Mouse (Mus musculus) cerebellum, adult 8-10 months (tissue): ENCODE results near the gene Casc1.

Experiments
- DNase-seq: peaks from one replicate; pipeline ENCODE4 v3.0.0; 2022

Gene Casc1

GRCm38 (mm10) chr6:145210816-145211338 is at the start of gene Casc1, which contains the start of gene Etfrf1:
Gene Casc1 (minus strand): TSS chr6:145211005.
Gene Etfrf1 (plus strand): TSS chr6:145211134.
- DNase-seq, result peak; percentile 98

GRCm38 (mm10) chr6:145256701-145257073 is 45.9 kb upstream of the Casc1 start:
- DNase-seq, result no peak

DNA sequence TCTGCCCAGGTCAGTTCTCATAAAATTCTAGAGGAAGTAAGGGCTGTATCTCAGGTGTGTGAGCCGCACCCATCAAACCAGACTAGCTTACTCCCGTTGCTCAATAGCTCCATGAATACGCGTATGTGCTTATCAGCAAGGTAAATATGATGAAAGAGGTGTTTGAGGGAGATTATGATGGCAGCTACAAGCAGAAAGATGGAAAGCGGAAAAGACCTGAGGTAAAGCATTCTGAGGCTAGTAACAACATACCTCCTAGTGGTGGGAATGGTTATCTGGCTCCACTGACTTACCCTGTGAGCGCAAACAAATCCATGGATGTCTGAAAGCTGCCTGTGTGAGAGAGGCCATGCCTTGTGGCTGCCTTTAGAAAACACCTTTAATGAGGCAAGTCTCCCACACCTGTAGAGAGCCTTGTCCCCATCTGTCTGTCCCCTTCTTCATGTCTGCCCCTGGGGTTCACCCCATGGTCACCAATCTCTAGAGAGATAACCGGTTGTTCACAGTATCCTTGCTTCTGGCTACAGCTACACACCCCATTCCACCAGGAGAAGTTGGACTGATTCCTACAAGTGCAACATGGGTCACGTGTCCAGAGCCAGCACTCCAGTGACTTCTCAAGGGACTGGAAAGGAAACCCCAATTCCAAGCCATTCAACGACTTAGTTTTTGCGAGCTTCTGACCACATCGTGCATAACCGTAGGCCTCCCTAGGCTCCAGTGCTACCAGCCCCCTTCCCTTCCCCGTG is 45.3 kb upstream of the Casc1 start:
- DNase-seq, result no peak

- DNase-seq, result no peak
Observed at GRCm38 (mm10) chr6:145250820-145251219, 40.0 kb upstream of the Casc1 start.

- DNase-seq, result peak; percentile 88
Observed at GRCm38 (mm10) chr6:145250185-145250791, 39.5 kb upstream of the Casc1 start, which contains the start of gene Kras. Gene Kras (minus strand): TSS chr6:145250239.

DNA sequence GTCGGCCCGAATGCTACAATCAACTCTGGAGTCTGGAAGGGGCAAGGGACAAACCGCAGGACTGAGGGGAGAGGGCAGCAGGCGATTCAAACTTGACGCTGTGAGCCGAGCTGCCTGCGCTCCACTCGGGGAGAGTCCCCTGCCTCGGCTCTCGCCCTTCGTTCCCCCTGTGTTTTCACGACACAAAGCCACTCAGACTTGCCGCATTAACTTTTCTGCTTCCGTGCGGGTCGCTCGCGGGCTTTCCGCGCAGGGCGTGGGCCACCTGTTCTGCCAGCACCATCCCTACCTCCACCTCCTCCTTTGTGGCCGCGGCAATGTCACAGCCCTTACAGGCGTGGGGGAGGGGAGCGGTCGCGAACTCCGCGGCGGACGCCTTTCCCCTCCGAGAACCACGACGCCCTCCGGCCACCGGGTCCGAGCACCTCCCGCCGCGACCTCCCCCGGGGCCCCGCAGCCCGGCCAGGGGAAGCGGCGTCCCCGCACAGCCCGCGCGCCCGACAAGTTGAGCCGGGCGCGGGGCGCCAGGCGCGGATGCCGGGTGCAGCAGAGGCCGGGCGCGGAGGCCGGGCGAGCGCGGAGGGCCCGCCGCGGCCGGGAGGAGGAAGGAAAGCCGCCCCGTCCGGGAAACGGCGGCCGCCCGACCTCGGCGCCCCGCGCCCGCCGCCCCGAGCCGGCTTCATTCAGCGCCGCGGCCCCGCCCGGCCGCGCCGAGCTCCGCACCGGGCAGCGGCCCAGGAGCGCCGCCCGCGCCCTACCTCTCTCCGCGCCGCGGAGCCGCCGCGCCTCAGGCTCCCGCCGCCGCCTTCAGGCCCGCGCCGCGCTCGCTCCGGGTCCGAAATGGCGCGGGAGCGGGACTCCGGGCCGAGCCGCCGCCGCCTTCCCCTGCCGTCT is 38.7 kb upstream of the Casc1 start:
- DNase-seq, result peak; percentile 65

GRCm38 (mm10) chr6:145247886-145248285 is 37.1 kb upstream of the Casc1 start:
- no peak for DNase-seq

DNA sequence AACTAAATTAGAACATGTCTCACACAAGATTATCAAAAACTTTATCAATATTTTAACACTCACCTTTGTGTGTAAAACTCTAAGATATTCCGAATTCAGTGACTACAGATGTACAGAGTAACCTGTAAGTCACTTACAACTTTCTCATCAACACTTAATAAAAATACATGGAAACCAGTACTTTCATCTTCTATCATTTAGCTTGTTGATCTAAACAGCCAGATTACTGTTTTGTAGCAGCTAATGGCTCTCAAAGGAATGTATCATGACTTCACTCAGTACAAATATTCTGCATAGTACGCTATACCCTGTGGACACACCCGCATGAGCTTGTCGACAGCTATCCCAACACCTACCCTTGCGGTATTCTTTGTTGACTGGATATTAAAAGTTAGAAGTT is 36.0 kb upstream of the Casc1 start:
- no peak for DNase-seq

- DNase-seq, result no peak
Observed at GRCm38 (mm10) chr6:145242521-145242920, 31.7 kb upstream of the Casc1 start.

GRCm38 (mm10) chr6:145240285-145240684 is 29.5 kb upstream of the Casc1 start:
- no peak for DNase-seq

GRCm38 (mm10) chr6:145237148-145237547 is 26.3 kb upstream of the Casc1 start:
- DNase-seq, result no peak

DNA sequence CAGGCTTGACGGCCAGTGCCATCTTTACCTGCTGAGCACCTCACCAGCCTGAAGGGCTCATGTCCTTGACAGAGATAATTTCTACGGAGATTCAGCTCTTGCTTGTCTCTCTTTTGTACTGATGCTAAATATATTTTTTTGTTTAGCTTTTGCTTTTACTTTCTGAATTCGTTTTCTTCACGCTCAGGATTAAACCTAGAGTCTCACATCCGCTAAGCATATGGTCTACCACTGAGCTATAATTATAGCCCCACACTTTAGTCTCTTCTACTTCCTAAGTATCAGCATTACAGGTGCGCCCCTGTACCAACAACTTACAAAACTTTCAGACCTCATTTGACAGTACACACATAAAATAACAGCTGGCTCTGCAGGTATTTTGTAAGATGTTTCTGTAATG is 24.6 kb upstream of the Casc1 start:
- no peak for DNase-seq

- DNase-seq, result no peak
Observed at GRCm38 (mm10) chr6:145234391-145234790, 23.6 kb upstream of the Casc1 start.

GRCm38 (mm10) chr6:145226296-145226695 is 15.5 kb upstream of the Casc1 start:
- DNase-seq, result no peak

DNA sequence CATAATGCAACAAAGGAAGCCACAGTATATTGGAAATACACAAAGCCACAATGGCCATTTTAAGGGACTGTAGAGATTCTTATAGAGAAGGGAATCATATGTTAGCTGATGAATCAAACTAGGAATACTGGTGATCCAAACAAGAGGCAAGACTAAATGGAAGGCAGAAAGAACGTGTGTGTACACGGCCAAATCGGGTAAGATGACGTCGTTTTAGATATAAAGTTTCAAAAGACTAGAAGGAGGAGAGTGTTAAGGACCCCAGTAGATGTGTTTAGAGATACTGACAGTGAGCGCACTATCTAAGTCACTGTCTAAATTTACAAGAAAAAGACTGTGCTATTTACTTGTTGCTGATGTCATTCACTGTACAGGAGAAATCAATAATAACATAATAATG is 13.4 kb upstream of the Casc1 start:
- DNase-seq, result no peak

- no peak for DNase-seq
Observed at GRCm38 (mm10) chr6:145215826-145216225, 5.0 kb upstream of the Casc1 start.

GRCm38 (mm10) chr6:145213916-145214315 is 3.1 kb upstream of the Casc1 start:
- DNase-seq, result no peak

DNA sequence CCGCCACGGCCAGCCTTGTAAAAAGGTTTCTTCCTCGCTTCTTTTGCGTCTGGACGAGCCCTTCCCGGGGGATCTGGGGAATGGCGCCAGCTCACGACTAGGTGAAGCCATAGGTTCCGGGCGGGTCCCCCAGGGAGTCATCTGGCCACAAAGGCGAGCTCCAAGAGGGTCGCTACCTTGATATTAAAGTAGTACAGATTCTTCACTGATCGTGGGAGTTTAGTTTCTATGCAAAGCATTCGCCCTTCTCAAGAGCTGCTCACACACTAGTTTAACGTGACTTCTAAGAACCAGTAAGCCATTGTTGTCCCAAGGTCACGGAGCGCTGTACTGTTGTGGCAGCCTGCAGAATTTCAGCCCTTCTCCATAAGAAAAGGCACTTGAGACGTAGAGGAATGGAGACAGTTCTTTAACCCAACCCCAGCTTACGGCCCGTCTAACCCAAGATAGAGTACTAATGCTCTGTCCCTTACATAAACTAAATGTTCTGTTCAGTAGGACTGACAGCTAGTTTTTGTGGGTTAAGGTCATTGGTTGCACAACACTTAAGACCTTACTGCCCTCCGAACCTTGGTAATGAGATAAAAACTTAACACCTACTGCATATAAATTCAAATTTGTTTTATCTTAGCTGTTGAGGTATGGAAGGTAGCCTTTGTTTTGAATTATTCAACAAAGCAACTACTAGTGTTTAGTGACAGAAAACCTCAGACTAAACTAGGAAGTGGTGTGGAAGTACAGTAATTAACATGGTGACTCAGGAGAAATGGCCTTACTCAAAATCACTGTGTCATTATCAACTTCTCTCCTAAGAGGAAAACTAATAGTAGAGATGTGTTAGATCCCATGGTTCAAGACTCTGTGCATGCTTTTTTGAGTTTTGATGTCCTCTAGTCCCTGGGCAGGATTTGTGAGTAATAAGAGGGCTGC is 836 bp upstream of the Casc1 start:
- DNase-seq, result peak; percentile 16

DNA sequence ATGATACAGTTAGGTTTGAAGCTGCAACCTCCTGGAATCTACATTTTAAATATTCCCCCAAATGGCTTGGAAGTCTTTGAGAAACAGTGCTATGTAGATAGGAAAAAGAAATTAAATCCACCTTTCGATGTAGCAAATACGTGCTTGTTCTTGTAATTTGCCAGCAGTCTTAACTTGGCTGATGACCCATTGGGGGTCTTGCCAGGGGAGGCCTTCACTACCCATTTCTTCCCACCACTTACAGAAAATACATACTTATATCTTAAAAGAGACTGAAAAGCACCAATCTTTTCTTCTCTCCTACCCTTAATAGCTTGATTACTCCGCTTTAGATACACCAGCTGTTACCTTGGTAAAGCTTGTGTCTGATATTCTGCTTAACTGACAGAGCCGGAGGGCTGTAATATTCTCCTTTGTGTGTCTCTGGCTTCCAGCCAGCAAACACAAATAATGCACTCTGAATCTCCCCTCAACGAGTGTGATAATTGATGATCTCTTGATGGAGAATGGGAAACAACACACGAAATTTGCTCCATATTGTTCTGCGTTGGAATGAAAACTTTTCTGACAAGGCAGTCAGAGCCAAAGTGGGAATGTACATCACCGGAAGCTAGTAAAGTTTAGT is 637 bp downstream of the Casc1 start:
- no peak for DNase-seq

GRCm38 (mm10) chr6:145205142-145205541 is 5.7 kb downstream of the Casc1 start:
- no peak for DNase-seq

GRCm38 (mm10) chr6:145204440-145204839 is 6.4 kb downstream of the Casc1 start:
- no peak for DNase-seq
